Mouse (Mus musculus) hindbrain, embryonic 16.5 days (tissue): ENCODE data around the gene Gm4756. TPM values are rescaled to one million over a fixed set of nuclear protein-coding genes. Genes with fewer than 3 reads are reported as not detected.

ENCODE experiments used
- ATAC-seq: fragments of 200-750 bp; cut with Nextera tagmentation; 2 replicates; pipeline ENCODE4 v1.8.0; 2017; ENCODE audit warnings: moderate TSS enrichment, moderate library complexity
- H3K27ac ChIP-seq: fragments of 300-500 bp; sonication (generic); 2 replicates; pipeline ENCODE4 v1.5.1; 2014; ENCODE audit warnings: low read depth, mild to moderate bottlenecking, control low read depth, low read length, moderate library complexity
- H3K27me3 ChIP-seq: fragments of 300-500 bp; sonication (generic); replicated peaks from 2 replicates; pipeline ENCODE4 v1.6.1; 2014; ENCODE audit warnings: low read length; ENCODE audit not compliant: control insufficient read depth, insufficient read depth
- H3K36me3 ChIP-seq: fragments of 300-500 bp; sonication (generic); 2 replicates; pipeline ENCODE4 v1.6.1; 2014; ENCODE audit warnings: mild to moderate bottlenecking, low read length, moderate library complexity, mixed read lengths; ENCODE audit not compliant: control insufficient read depth, insufficient read depth
- H3K4me1 ChIP-seq: fragments of 300-500 bp; sonication (generic); 2 replicates; pipeline ENCODE4 v1.6.1; 2014; ENCODE audit warnings: low read depth, low read length; ENCODE audit not compliant: control insufficient read depth, insufficient read depth
- H3K4me2 ChIP-seq: fragments of 300-500 bp; sonication (generic); 2 replicates; pipeline ENCODE4 v1.6.1; 2014; ENCODE audit warnings: mild to moderate bottlenecking, low read length, control low read depth, moderate library complexity
- H3K4me3 ChIP-seq: fragments of 300-500 bp; sonication (generic); 2 replicates; pipeline ENCODE4 v1.5.1; 2014; ENCODE audit warnings: mild to moderate bottlenecking, low read length, control low read depth, moderate library complexity
- H3K9ac ChIP-seq: fragments of 300-500 bp; sonication (generic); 2 replicates; pipeline ENCODE4 v1.6.1; 2014; ENCODE audit warnings: low read depth, mild to moderate bottlenecking, control low read depth, low read length, moderate library complexity
- H3K9me3 ChIP-seq: fragments of 300-500 bp; sonication (generic); 2 replicates; pipeline ENCODE4 v1.6.1; 2014; ENCODE audit warnings: mild to moderate bottlenecking, low read length, moderate library complexity; ENCODE audit not compliant: control insufficient read depth
- WGBS: fragments of 180-500 bp; shearing (Covaris S2); extraction: QIAGEN DNeasy Blood & Tissue Kit; methylation state at CpG from one replicate; pipeline ENCODE4 v1.1.7; 2014; 5-methylcytosine and 5-hydroxymethylcytosine counted together
- polyA plus RNA-seq: library from polyadenylated mRNA; unstranded; fragments of >200 nt; fragmentation: Nextera tagmentation; extraction: Ambion mirVana; gene quantifications from 2 replicates; pipeline ENCODE4 v1.2.1, GENCODE M21; 2015

Gene Gm4756
- polyA plus RNA-seq, 1 experiment from 2014 or later = not detected

DNA sequence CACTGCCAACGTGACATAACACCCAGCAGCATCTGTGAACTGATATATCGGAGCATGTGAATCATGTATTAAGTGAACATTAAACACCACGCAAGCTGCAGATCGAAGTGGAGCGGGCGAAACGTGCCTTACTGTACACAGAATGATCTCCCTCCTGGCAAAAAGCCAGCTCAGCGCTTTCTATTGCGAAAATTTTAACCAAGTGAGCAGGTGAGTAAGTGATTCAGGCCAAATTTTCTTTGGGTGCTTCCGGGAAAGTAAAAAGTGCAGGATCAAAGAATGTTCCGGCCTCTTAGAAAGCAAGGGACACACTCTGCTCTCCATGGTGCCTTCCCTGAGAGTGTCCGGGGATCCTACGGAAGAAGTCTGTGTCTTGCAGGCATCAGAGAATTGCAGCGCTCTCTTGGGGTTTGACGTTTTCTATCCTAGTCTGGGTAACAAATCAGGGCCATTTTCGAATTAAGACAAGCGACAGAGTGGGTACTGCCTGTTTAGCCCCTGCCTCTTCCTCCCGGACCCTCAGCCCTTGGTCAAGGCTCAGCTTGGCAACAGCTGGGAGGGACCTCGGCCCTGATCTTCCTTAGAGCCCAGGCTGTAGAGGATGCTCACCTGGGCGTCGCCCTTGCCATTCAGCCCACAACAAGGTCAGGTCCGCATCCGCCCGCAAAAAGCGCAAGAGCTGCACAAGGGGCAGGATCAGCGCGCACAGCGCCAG lies 14.7 kb upstream of the Gm4756 start:
- peak overlapping the region; percentile 88 for H3K4me2 ChIP-seq
- peaks cover 5% of the 10 kb centered on the region for H3K4me1 ChIP-seq
- peak overlapping the region; percentile 41 for H3K27ac ChIP-seq
- peak; percentile 77 for ATAC-seq
- no peaks in the 10 kb centered on the region for H3K9me3 ChIP-seq
- H3K27me3 ChIP-seq = no peaks in the 10 kb centered on the region
- WGBS = 5% methylated on average over 28 of the region's 28 CpGs
- no peaks in the 10 kb centered on the region for H3K36me3 ChIP-seq
- H3K9ac ChIP-seq = peak overlapping the region; percentile 75
- H3K4me3 ChIP-seq = peak overlapping the region; percentile 58

GRCm38 (mm10) chr12:72655775-72656174 lies 6.3 kb upstream of the Gm4756 start:
- Histone ChIP-seq H3K9me3 (no peaks in the 10 kb centered on the region), H3K9ac (no peak overlapping the region), H3K27ac (no peak overlapping the region), H3K4me2 (no peak overlapping the region), H3K4me1 (no peaks in the 10 kb centered on the region), H3K27me3 (no peaks in the 10 kb centered on the region), H3K4me3 (no peak overlapping the region), H3K36me3 (no peaks in the 10 kb centered on the region)
- 93% methylated on average over 16 of the region's 16 CpGs for WGBS
- ATAC-seq = no peak

DNA sequence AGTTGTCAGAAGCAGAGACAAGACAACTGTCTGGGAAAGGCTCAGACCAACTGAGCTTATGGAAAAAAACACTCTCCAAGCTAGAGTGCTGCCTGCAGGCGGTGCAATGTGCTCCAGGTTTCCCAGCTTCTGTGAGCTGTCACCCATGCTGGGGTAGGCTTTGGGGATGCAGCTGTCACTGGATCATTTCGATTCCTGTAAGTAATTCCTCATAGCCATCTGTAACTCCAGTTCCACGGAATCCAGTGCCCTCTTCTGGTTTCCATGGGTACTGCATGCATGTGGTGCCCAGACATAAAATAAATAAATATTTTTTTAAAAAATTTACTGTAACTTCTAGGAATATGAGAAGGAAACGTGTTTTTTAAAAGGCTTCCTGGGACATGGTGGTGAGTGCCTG lies 5.2 kb upstream of the Gm4756 start:
- no peak overlapping the region for H3K4me3 ChIP-seq
- H3K4me1 ChIP-seq = no peaks in the 10 kb centered on the region
- no peaks in the 10 kb centered on the region for H3K27me3 ChIP-seq
- ATAC-seq = peak; percentile 60; the same call in 1 of the 2 replicates
- H3K4me2 ChIP-seq = no peak overlapping the region
- no peaks in the 10 kb centered on the region for H3K36me3 ChIP-seq
- WGBS = 13% methylated on average over 4 of the region's 4 CpGs
- H3K9me3 ChIP-seq = no peaks in the 10 kb centered on the region
- no peak overlapping the region for H3K27ac ChIP-seq
- H3K9ac ChIP-seq = no peak overlapping the region

DNA sequence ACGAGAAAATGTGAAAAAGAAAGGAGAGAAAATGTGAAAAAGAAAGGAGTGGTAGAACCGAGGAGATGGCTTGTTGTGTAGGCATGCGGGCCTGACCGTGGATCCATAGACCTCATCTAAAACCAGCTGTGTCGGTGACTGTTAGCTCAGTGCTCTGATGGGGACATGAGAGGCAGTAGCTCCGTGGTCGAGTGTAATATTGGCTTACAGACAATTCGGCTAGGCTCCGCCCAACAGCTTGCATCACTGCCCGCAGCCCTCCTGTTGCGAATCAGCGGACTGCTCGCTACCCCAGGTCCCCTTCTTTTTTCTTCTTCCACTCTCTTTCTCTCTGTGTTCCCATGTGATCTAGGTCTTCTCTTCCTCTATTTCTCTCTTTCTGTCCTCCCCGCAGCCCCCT lies 540 bp downstream of the Gm4756 start:
- no peak for ATAC-seq
- H3K4me2 ChIP-seq = no peak overlapping the region
- H3K27me3 ChIP-seq = no peaks in the 10 kb centered on the region
- no peak overlapping the region for H3K27ac ChIP-seq
- no peaks in the 10 kb centered on the region for H3K9me3 ChIP-seq
- no peak overlapping the region for H3K9ac ChIP-seq
- H3K4me1 ChIP-seq = no peaks in the 10 kb centered on the region
- H3K4me3 ChIP-seq = no peak overlapping the region
- 91% methylated on average over 14 of the region's 14 CpGs for WGBS
- H3K36me3 ChIP-seq = no peaks in the 10 kb centered on the region

DNA sequence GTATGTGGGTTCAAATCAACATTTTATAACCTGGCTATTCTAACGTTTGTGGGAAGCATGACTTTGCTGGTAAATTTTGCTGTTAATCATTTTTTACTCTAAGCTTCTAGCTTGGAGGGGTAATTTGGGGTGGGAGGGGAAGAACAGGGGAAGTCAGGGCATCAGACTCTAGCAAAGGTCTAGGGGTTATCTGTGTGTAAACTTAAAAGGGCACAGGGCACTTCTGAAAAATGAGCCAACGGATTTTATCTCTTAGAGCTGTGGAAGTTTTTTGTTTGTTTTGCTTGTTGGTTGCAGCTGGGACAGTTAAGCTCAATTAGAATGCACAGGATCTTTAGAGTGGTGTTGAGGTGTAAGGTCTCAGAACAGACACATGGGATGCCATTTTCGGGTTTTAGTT lies 11.4 kb downstream of the Gm4756 start:
- no peak for ATAC-seq
- Histone ChIP-seq H3K9me3 (0 out of 2 replicates have a peak, but pooled peaks cover 4% of the 10 kb centered on the region), H3K27me3 (no peaks in the 10 kb centered on the region), H3K4me2 (no peak overlapping the region), H3K9ac (no peak overlapping the region), H3K27ac (no peak overlapping the region), H3K36me3 (no peaks in the 10 kb centered on the region), H3K4me3 (no peak overlapping the region), H3K4me1 (no peaks in the 10 kb centered on the region)
- 84% methylated on average over 3 of the region's 3 CpGs for WGBS

DNA sequence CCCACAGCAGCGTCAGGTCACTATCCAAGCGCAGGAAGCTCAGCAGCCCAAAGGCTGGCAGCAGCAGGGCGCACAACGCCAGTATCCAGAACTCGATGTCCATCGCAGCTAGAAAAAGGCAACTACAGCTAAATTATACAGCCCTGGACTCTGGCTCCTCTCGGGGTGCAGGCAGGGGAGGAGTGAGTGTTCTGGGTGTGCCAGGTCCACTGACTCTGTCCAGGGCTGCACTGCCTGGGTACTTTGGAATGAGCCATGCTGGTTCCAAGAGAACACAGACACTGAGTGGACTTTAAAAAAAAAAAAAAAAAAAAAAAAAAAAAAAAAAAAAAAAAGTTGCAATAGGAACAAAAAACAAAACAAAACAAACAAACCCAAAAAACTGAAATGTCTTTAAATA lies 20.7 kb downstream of the Gm4756 start:
- 91% methylated on average over 7 of the region's 7 CpGs for WGBS
- H3K4me2 ChIP-seq = no peak overlapping the region
- no peaks in the 10 kb centered on the region for H3K9me3 ChIP-seq
- H3K36me3 ChIP-seq = no peaks in the 10 kb centered on the region
- no peaks in the 10 kb centered on the region for H3K27me3 ChIP-seq
- H3K4me1 ChIP-seq = no peaks in the 10 kb centered on the region
- no peak overlapping the region for H3K4me3 ChIP-seq
- no peak overlapping the region for H3K9ac ChIP-seq
- H3K27ac ChIP-seq = no peak overlapping the region
- ATAC-seq = no peak

- Histone ChIP-seq H3K4me2 (no peak overlapping the region), H3K27ac (no peak overlapping the region), H3K36me3 (no peaks in the 10 kb centered on the region), H3K9ac (no peak overlapping the region), H3K9me3 (no peaks in the 10 kb centered on the region), H3K4me1 (no peaks in the 10 kb centered on the region), H3K27me3 (no peaks in the 10 kb centered on the region), H3K4me3 (no peak overlapping the region)
- ATAC-seq = no peak
- 89% methylated on average over 5 of the region's 5 CpGs for WGBS
These were observed 26.5 kb downstream of the Gm4756 start for GRCm38 (mm10) chr12:72622853-72623496.

- H3K27ac ChIP-seq = no peak overlapping the region
- no peaks in the 10 kb centered on the region for H3K4me1 ChIP-seq
- no peak overlapping the region for H3K4me2 ChIP-seq
- H3K9ac ChIP-seq = no peak overlapping the region
- H3K27me3 ChIP-seq = no peaks in the 10 kb centered on the region
- no peaks in the 10 kb centered on the region for H3K36me3 ChIP-seq
- no peaks in the 10 kb centered on the region for H3K9me3 ChIP-seq
- WGBS = 88% methylated on average over 1 of the region's 1 CpGs
- ATAC-seq = no peak
- no peak overlapping the region for H3K4me3 ChIP-seq
These were observed 28.0 kb downstream of the Gm4756 start for GRCm38 (mm10) chr12:72621441-72621840.

DNA sequence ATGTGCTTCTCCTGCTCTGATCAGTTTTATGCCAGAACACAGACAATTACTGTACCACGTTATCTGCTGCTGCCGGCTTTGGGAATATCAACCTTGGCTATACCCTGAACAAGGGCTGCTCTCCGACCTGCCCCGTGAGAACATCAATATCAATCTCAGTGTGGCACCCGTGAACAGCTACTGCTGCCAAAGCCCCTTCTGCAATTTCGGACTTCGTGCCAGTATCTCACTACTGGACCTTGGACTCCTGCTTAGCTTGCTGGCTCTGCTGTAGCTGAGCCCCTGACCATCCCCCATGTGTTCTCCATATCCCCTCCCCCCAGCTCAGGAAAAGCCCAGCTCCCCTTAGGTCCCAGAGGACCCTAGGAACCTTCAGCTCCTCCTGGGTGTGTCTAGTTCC lies 28.6 kb downstream of the Gm4756 start:
- Histone ChIP-seq H3K4me2 (no peak overlapping the region), H3K4me3 (no peak overlapping the region), H3K36me3 (no peaks in the 10 kb centered on the region), H3K9me3 (no peaks in the 10 kb centered on the region), H3K27me3 (no peaks in the 10 kb centered on the region), H3K27ac (no peak overlapping the region), H3K9ac (no peak overlapping the region), H3K4me1 (no peaks in the 10 kb centered on the region)
- no peak for ATAC-seq
- WGBS = 95% methylated on average over 7 of the region's 7 CpGs
